Mouse (Mus musculus): ENCODE data around the gene Pla2g4b. TPM values are rescaled to one million over a fixed set of nuclear protein-coding genes. Genes with fewer than 3 reads are reported as not detected.

Pla2g4b gene
- polyA plus RNA-seq, 1 experiment from 2014 or later = 2.5 TPM

GRCm38 (mm10) chr2:120027950-120028331, 5.3 kb upstream of the Pla2g4b start:
- peak overlapping the region; percentile 38 for H3K4me2 ChIP-seq (replicated peaks; ENCODE audit: low read depth, low read length)
- DNase-seq (ENCODE audit: low spot score) (no peak), ATAC-seq (ENCODE audit: low FRiP score) (peak; percentile 18; the same call in 1 of the 2 replicates)
- no peaks in the 10 kb centered on the region for H3K9me3 ChIP-seq (ENCODE audit: control insufficient read depth, low read length)
- WGBS = 56% methylated on average over 3 of the region's 3 CpGs
- H3K36me3 ChIP-seq (ENCODE audit: control insufficient read depth, insufficient read depth, low read length) = peaks cover 2% of the 10 kb centered on the region; the same call in 1 of the 2 replicates
- H3K27ac ChIP-seq (ENCODE audit: low read depth, low read length) = 0 out of 2 replicates have a peak overlapping the region, but pooled peaks have one; percentile 83
- H3K4me1 ChIP-seq (replicated peaks; ENCODE audit: control insufficient read depth, insufficient read depth, low read length) = peaks cover 6% of the 10 kb centered on the region
- H3K4me3 ChIP-seq (ENCODE audit: low read depth, low read length) = peak overlapping the region; percentile 80
- no peaks in the 10 kb centered on the region for H3K27me3 ChIP-seq (ENCODE audit: control insufficient read depth, insufficient read depth, low read length)
- peak overlapping the region; percentile 89 for H3K9ac ChIP-seq (ENCODE audit: low read depth, low read length)

GRCm38 (mm10) chr2:120030380-120030779, 2.8 kb upstream of the Pla2g4b start:
- H3K9ac ChIP-seq (ENCODE audit: low read depth, low read length) = no peak overlapping the region
- H3K4me1 ChIP-seq (replicated peaks; ENCODE audit: control insufficient read depth, insufficient read depth, low read length) = peaks cover 6% of the 10 kb centered on the region
- no peak for ATAC-seq (ENCODE audit: low FRiP score)
- H3K27me3 ChIP-seq (ENCODE audit: control insufficient read depth, insufficient read depth, low read length) = no peaks in the 10 kb centered on the region
- DNase-seq (ENCODE audit: low spot score) = no peak
- no peak overlapping the region for H3K4me2 ChIP-seq (replicated peaks; ENCODE audit: low read depth, low read length)
- 90% methylated on average over 8 of the region's 8 CpGs for WGBS
- H3K4me3 ChIP-seq (ENCODE audit: low read depth, low read length) = no peak overlapping the region
- no peaks in the 10 kb centered on the region; the same call in 1 of the 2 replicates for H3K36me3 ChIP-seq (ENCODE audit: control insufficient read depth, insufficient read depth, low read length)
- H3K9me3 ChIP-seq (ENCODE audit: control insufficient read depth, low read length) = no peaks in the 10 kb centered on the region
- no peak overlapping the region for H3K27ac ChIP-seq (ENCODE audit: low read depth, low read length)

GRCm38 (mm10) chr2:120033726-120034125, 509 bp downstream of the Pla2g4b start:
- H3K9ac ChIP-seq (ENCODE audit: low read depth, low read length) = no peak overlapping the region
- DNase-seq (ENCODE audit: low spot score) = no peak
- no peaks in the 10 kb centered on the region for H3K4me1 ChIP-seq (replicated peaks; ENCODE audit: control insufficient read depth, insufficient read depth, low read length)
- H3K9me3 ChIP-seq (ENCODE audit: control insufficient read depth, low read length) = no peaks in the 10 kb centered on the region
- H3K4me3 ChIP-seq (ENCODE audit: low read depth, low read length) = no peak overlapping the region
- peaks cover 2% of the 10 kb centered on the region; the same call in 1 of the 2 replicates for H3K36me3 ChIP-seq (ENCODE audit: control insufficient read depth, insufficient read depth, low read length)
- ATAC-seq (ENCODE audit: low FRiP score) = no peak
- H3K27me3 ChIP-seq (ENCODE audit: control insufficient read depth, insufficient read depth, low read length) = no peaks in the 10 kb centered on the region
- no peak overlapping the region for H3K27ac ChIP-seq (ENCODE audit: low read depth, low read length)
- 89% methylated on average over 5 of the region's 5 CpGs for WGBS
- H3K4me2 ChIP-seq (replicated peaks; ENCODE audit: low read depth, low read length) = no peak overlapping the region

- Histone ChIP-seq H3K27ac (ENCODE audit: low read depth, low read length) (no peak overlapping the region), H3K36me3 (ENCODE audit: control insufficient read depth, insufficient read depth, low read length) (peaks cover 10% of the 10 kb centered on the region; the same call in 1 of the 2 replicates), H3K27me3 (ENCODE audit: control insufficient read depth, insufficient read depth, low read length) (no peaks in the 10 kb centered on the region), H3K9me3 (ENCODE audit: control insufficient read depth, low read length) (no peaks in the 10 kb centered on the region), H3K9ac (ENCODE audit: low read depth, low read length) (no peak overlapping the region), H3K4me3 (ENCODE audit: low read depth, low read length) (no peak overlapping the region), H3K4me2 (replicated peaks; ENCODE audit: low read depth, low read length) (no peak overlapping the region), H3K4me1 (replicated peaks; ENCODE audit: control insufficient read depth, insufficient read depth, low read length) (no peaks in the 10 kb centered on the region)
- WGBS = 94% methylated on average over 9 of the region's 9 CpGs
- DNase-seq (ENCODE audit: low spot score) = no peak
- no peak for ATAC-seq (ENCODE audit: low FRiP score)
These were observed 4.5 kb downstream of the Pla2g4b start for GRCm38 (mm10) chr2:120037744-120038143.

GRCm38 (mm10) chr2:120040991-120041390, 7.8 kb downstream of the Pla2g4b start:
- H3K4me2 ChIP-seq (replicated peaks; ENCODE audit: low read depth, low read length) = no peak overlapping the region
- DNase-seq (ENCODE audit: low spot score) (no peak), ATAC-seq (ENCODE audit: low FRiP score) (no peak)
- H3K27me3 ChIP-seq (ENCODE audit: control insufficient read depth, insufficient read depth, low read length) = no peaks in the 10 kb centered on the region
- no peak overlapping the region for H3K9ac ChIP-seq (ENCODE audit: low read depth, low read length)
- peaks cover 10% of the 10 kb centered on the region; the same call in 1 of the 2 replicates for H3K36me3 ChIP-seq (ENCODE audit: control insufficient read depth, insufficient read depth, low read length)
- WGBS = 87% methylated on average over 5 of the region's 5 CpGs
- no peak overlapping the region for H3K4me3 ChIP-seq (ENCODE audit: low read depth, low read length)
- no peak overlapping the region for H3K27ac ChIP-seq (ENCODE audit: low read depth, low read length)
- H3K4me1 ChIP-seq (replicated peaks; ENCODE audit: control insufficient read depth, insufficient read depth, low read length) = no peaks in the 10 kb centered on the region
- H3K9me3 ChIP-seq (ENCODE audit: control insufficient read depth, low read length) = no peaks in the 10 kb centered on the region

GRCm38 (mm10) chr2:120044101-120044603, 10.9 kb downstream of the Pla2g4b start:
- Histone ChIP-seq H3K4me3 (ENCODE audit: low read depth, low read length) (no peak overlapping the region), H3K9me3 (ENCODE audit: control insufficient read depth, low read length) (no peaks in the 10 kb centered on the region), H3K4me1 (replicated peaks; ENCODE audit: control insufficient read depth, insufficient read depth, low read length) (no peaks in the 10 kb centered on the region), H3K27me3 (ENCODE audit: control insufficient read depth, insufficient read depth, low read length) (no peaks in the 10 kb centered on the region), H3K27ac (ENCODE audit: low read depth, low read length) (no peak overlapping the region), H3K4me2 (replicated peaks; ENCODE audit: low read depth, low read length) (no peak overlapping the region), H3K36me3 (ENCODE audit: control insufficient read depth, insufficient read depth, low read length) (peaks cover 8% of the 10 kb centered on the region; the same call in 1 of the 2 replicates), H3K9ac (ENCODE audit: low read depth, low read length) (no peak overlapping the region)
- DNase-seq (ENCODE audit: low spot score) (no peak), ATAC-seq (ENCODE audit: low FRiP score) (no peak)
- 58% methylated on average over 4 of the region's 4 CpGs for WGBS

- no peak overlapping the region for H3K4me2 ChIP-seq (replicated peaks; ENCODE audit: low read depth, low read length)
- no peak for DNase-seq (ENCODE audit: low spot score)
- 82% methylated on average over 3 of the region's 3 CpGs for WGBS
- H3K4me1 ChIP-seq (replicated peaks; ENCODE audit: control insufficient read depth, insufficient read depth, low read length) = no peaks in the 10 kb centered on the region
- no peaks in the 10 kb centered on the region for H3K9me3 ChIP-seq (ENCODE audit: control insufficient read depth, low read length)
- H3K9ac ChIP-seq (ENCODE audit: low read depth, low read length) = no peak overlapping the region
- no peak for ATAC-seq (ENCODE audit: low FRiP score)
- H3K27ac ChIP-seq (ENCODE audit: low read depth, low read length) = no peak overlapping the region
- H3K27me3 ChIP-seq (ENCODE audit: control insufficient read depth, insufficient read depth, low read length) = no peaks in the 10 kb centered on the region
- peaks cover 6% of the 10 kb centered on the region; the same call in 1 of the 2 replicates for H3K36me3 ChIP-seq (ENCODE audit: control insufficient read depth, insufficient read depth, low read length)
- no peak overlapping the region for H3K4me3 ChIP-seq (ENCODE audit: low read depth, low read length)
These were observed 11.5 kb downstream of the Pla2g4b start for GRCm38 (mm10) chr2:120044676-120045075.

GRCm38 (mm10) chr2:120046486-120047310, 13.5 kb downstream of the Pla2g4b start:
- no peak for DNase-seq (ENCODE audit: low spot score)
- 72% methylated on average over 14 of the region's 14 CpGs for WGBS
- no peaks in the 10 kb centered on the region for H3K36me3 ChIP-seq (ENCODE audit: control insufficient read depth, insufficient read depth, low read length)
- no peak overlapping the region for H3K4me2 ChIP-seq (replicated peaks; ENCODE audit: low read depth, low read length)
- H3K27ac ChIP-seq (ENCODE audit: low read depth, low read length) = no peak overlapping the region
- no peak overlapping the region for H3K4me3 ChIP-seq (ENCODE audit: low read depth, low read length)
- 0 out of 2 replicates have a peak overlapping the region, but pooled peaks have one; percentile 11 for H3K9ac ChIP-seq (ENCODE audit: low read depth, low read length)
- no peaks in the 10 kb centered on the region for H3K4me1 ChIP-seq (replicated peaks; ENCODE audit: control insufficient read depth, insufficient read depth, low read length)
- no peak for ATAC-seq (ENCODE audit: low FRiP score)
- no peaks in the 10 kb centered on the region for H3K27me3 ChIP-seq (ENCODE audit: control insufficient read depth, insufficient read depth, low read length)
- no peaks in the 10 kb centered on the region for H3K9me3 ChIP-seq (ENCODE audit: control insufficient read depth, low read length)

GRCm38 (mm10) chr2:120048173-120048572, 15.0 kb downstream of the Pla2g4b start:
- H3K27ac ChIP-seq (ENCODE audit: low read depth, low read length) = no peak overlapping the region
- H3K4me3 ChIP-seq (ENCODE audit: low read depth, low read length) = no peak overlapping the region
- 81% methylated on average over 9 of the region's 9 CpGs for WGBS
- no peak overlapping the region for H3K9ac ChIP-seq (ENCODE audit: low read depth, low read length)
- ATAC-seq (ENCODE audit: low FRiP score) (no peak), DNase-seq (ENCODE audit: low spot score) (no peak)
- no peaks in the 10 kb centered on the region for H3K4me1 ChIP-seq (replicated peaks; ENCODE audit: control insufficient read depth, insufficient read depth, low read length)
- no peaks in the 10 kb centered on the region for H3K36me3 ChIP-seq (ENCODE audit: control insufficient read depth, insufficient read depth, low read length)
- no peaks in the 10 kb centered on the region for H3K9me3 ChIP-seq (ENCODE audit: control insufficient read depth, low read length)
- no peaks in the 10 kb centered on the region for H3K27me3 ChIP-seq (ENCODE audit: control insufficient read depth, insufficient read depth, low read length)
- H3K4me2 ChIP-seq (replicated peaks; ENCODE audit: low read depth, low read length) = no peak overlapping the region

Measured in hindbrain, embryonic 11.5 days (tissue).